19 mouse cellular contexts compared by ENCODE assay signal in the genomic region with DNA sequence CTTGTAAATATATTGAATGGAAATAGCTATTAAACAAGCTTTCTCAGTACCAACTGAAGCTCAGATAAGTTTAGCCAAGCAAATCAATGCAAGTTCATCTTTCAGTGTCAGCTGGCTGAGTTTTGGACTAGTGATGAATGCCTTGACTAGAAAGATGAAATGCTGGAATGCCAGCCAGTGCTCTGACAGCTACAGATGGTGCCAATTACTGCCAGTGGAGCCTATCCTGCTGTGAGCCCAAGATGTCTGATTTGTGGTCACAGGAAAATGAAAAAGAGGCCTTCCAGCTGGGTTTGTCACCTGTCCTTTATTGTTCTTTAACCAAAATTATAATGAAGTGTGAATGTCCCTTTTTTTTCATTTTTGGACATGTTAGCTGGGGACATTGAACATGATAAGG.
DNase-seq lines count a peak whose midpoint lies in the region; ATAC-seq lines count a peak whose summit lies in the region.
"Had no signal": no experiment of that assay in that cellular context is flagged by ENCODE, and none has a peak within 500 bp of the region (broad histone marks: within the 10 kb centered on the region; RNA-seq: fewer than 3 reads in every experiment).

No protein-coding gene starts in this region.

- no peak overlapping the region for H3K4me3 ChIP-seq in forebrain, embryonic 16.5 days (replicated peaks; ENCODE audit: low read length)
- H3K4me3 ChIP-seq in forebrain, embryonic 13.5 days, result no peak overlapping the region
- no peak overlapping the region for H3K4me3 ChIP-seq in embryonic facial prominence, embryonic 11.5 days (ENCODE audit: low read depth, low read length)
- H3K4me3 ChIP-seq: erythroblast, embryonic 14.5 days; heart, embryonic 15.5 days; left cerebral cortex, adult 2 months; limb, embryonic 15.5 days; midbrain, embryonic 12.5 days had no signal

- H3K4me1 ChIP-seq in forebrain, embryonic 16.5 days (replicated peaks; ENCODE audit: control insufficient read depth, insufficient read depth, low read length), result no peaks in the 10 kb centered on the region
- H3K4me1 ChIP-seq in forebrain, embryonic 13.5 days, result no peaks in the 10 kb centered on the region
- H3K4me1 ChIP-seq in embryonic facial prominence, embryonic 11.5 days (ENCODE audit: control insufficient read depth, insufficient read depth, low read length), result no peaks in the 10 kb centered on the region
- H3K4me1 ChIP-seq: heart, embryonic 15.5 days; limb, embryonic 15.5 days; midbrain, embryonic 12.5 days had no signal

- no peak overlapping the region for H3K9ac ChIP-seq in forebrain, embryonic 16.5 days (replicated peaks; ENCODE audit: low read depth, low read length)
- no peak overlapping the region for H3K9ac ChIP-seq in forebrain, embryonic 13.5 days
- no peak overlapping the region for H3K9ac ChIP-seq in embryonic facial prominence, embryonic 11.5 days (replicated peaks; ENCODE audit: low read length)
- H3K9ac ChIP-seq: heart, embryonic 15.5 days; hindbrain, embryonic 14.5 days; limb, embryonic 15.5 days; midbrain, embryonic 12.5 days had no signal

- peak; percentile 54; the same call in 1 of the 2 replicates for ATAC-seq in forebrain, embryonic 16.5 days
- no peak for ATAC-seq in forebrain, embryonic 13.5 days
- ATAC-seq in embryonic facial prominence, embryonic 11.5 days (replicated peaks; ENCODE audit: insufficient number of reproducible peaks, low FRiP score, low TSS enrichment, low read depth), result no peak
- ATAC-seq: activated CD4-positive, CD25-positive, alpha-beta regulatory T cell, adult 4 months had no signal

- H3K27ac ChIP-seq in forebrain, embryonic 16.5 days (ENCODE audit: low read length), result no peak overlapping the region
- H3K27ac ChIP-seq in forebrain, embryonic 13.5 days, result no peak overlapping the region
- no peak overlapping the region for H3K27ac ChIP-seq in embryonic facial prominence, embryonic 11.5 days (replicated peaks; ENCODE audit: low read depth, low read length)
- H3K27ac ChIP-seq: heart, embryonic 15.5 days; hindbrain, embryonic 14.5 days; left cerebral cortex, adult 2 months; limb, embryonic 15.5 days; midbrain, embryonic 12.5 days had no signal

- H3K9me3 ChIP-seq in forebrain, embryonic 16.5 days (ENCODE audit: control insufficient read depth, low read length), result no peaks in the 10 kb centered on the region
- H3K9me3 ChIP-seq in forebrain, embryonic 13.5 days (replicated peaks), result no peaks in the 10 kb centered on the region
- no peaks in the 10 kb centered on the region for H3K9me3 ChIP-seq in embryonic facial prominence, embryonic 11.5 days (replicated peaks; ENCODE audit: control insufficient read depth, low read length)
- H3K9me3 ChIP-seq: heart, embryonic 15.5 days; limb, embryonic 15.5 days; midbrain, embryonic 12.5 days had no signal

- DNase-seq in brain, adult 2 months (ENCODE audit: low read depth, low spot score), result peak; percentile 72
- DNase-seq in cerebellum, adult 9-10 months, result peak; percentile 72
- peak; percentile 4 for DNase-seq in embryonic facial prominence, embryonic 11.5 days (ENCODE audit: low spot score)
- no peak for DNase-seq in kidney, postnatal 4 days
- no peak for DNase-seq in kidney, postnatal 10 days
- no peak for DNase-seq in spleen, adult 12 weeks (ENCODE audit: low spot score)
- DNase-seq: kidney, adult 8-10 months; lung, adult 18-20 months; lung, postnatal 36 days; right cerebral cortex, postnatal 25 days had no signal

- H3K4me2 ChIP-seq in forebrain, embryonic 16.5 days (ENCODE audit: low read length), result no peak overlapping the region
- H3K4me2 ChIP-seq in forebrain, embryonic 13.5 days, result no peak overlapping the region
- no peak overlapping the region for H3K4me2 ChIP-seq in embryonic facial prominence, embryonic 11.5 days (ENCODE audit: low read depth, low read length)
- H3K4me2 ChIP-seq: heart, embryonic 15.5 days; hindbrain, embryonic 14.5 days; limb, embryonic 15.5 days; midbrain, embryonic 12.5 days had no signal

- H3K36me3 ChIP-seq in forebrain, embryonic 16.5 days (ENCODE audit: control insufficient read depth, insufficient read depth), result no peaks in the 10 kb centered on the region
- H3K36me3 ChIP-seq in forebrain, embryonic 13.5 days (ENCODE audit: poor library complexity, severe bottlenecking), result no peaks in the 10 kb centered on the region
- no peaks in the 10 kb centered on the region for H3K36me3 ChIP-seq in embryonic facial prominence, embryonic 11.5 days (replicated peaks; ENCODE audit: control insufficient read depth, insufficient read depth, low read depth, low read length)
- H3K36me3 ChIP-seq: heart, embryonic 15.5 days; limb, embryonic 15.5 days; midbrain, embryonic 12.5 days had no signal

- H3K27me3 ChIP-seq in forebrain, embryonic 16.5 days (replicated peaks; ENCODE audit: control insufficient read depth, insufficient read depth, low read length), result no peaks in the 10 kb centered on the region
- H3K27me3 ChIP-seq in forebrain, embryonic 13.5 days, result no peaks in the 10 kb centered on the region
- no peaks in the 10 kb centered on the region for H3K27me3 ChIP-seq in embryonic facial prominence, embryonic 11.5 days (ENCODE audit: control insufficient read depth, insufficient read depth, low read length)
- H3K27me3 ChIP-seq: heart, embryonic 15.5 days; limb, embryonic 15.5 days; midbrain, embryonic 12.5 days had no signal

Comparison
In these comparisons a context has a peak if more than half of its experiments do, and no peak if none do; other contexts are left out.
1. DNase-seq: peak in brain, adult 2 months (single experiment), cerebellum, adult 9-10 months (single experiment) and embryonic facial prominence, embryonic 11.5 days (single experiment); none in kidney, postnatal 4 days (0 of 2), kidney, postnatal 10 days (single experiment) and spleen, adult 12 weeks (single experiment).